Mouse (Mus musculus) mouse embryonic stem cell (cell line): ENCODE results near the gene Map7d2.
"Not testable (repeated sequence)": the region's sequence is repeated elsewhere in the genome, so short reads cannot be mapped to it uniquely, and the experiment has no call there.

Source experiments
- in situ Hi-C, 2 experiments: fragments of 300-500 bp; cut with MboI; formaldehyde crosslinking; loops; 1 replicate in 1 of 2; 3 replicates in 1 of 2; pipeline ENCODE4 v1.14.3; 2019 to 2020; ENCODE audit warnings: low sequenced_read_pairs in 2 of 2, low pct_unique_long_range_greater_than_20kb in 1 of 2, mixed read lengths in 1 of 2; ENCODE audit not compliant: unreplicated experiment in 1 of 2

Map7d2 gene

GRCm38 (mm10) chrX:159414130-159414828 is at the start of gene Map7d2:
Gene Map7d2, plus strand, starts transcription at chrX:159414572.
- in situ Hi-C loops = loop anchor here in 1 of 2 experiments (25.0 kb wide), 1 partner anchor 377 kb away; no protein-coding TSS in a partner anchor

GRCm38 (mm10) chrX:159371831-159372752 is 42.3 kb upstream of the Map7d2 start, which contains the start of gene Eif1ax:
Gene Eif1ax, plus strand, starts transcription at chrX:159372178.
- in situ Hi-C loops = no loop called here

GRCm38 (mm10) chrX:159372753-159373144 is 41.6 kb upstream of the Map7d2 start:
- in situ Hi-C loops = no loop called here

GRCm38 (mm10) chrX:159387105-159387504 is 27.3 kb upstream of the Map7d2 start:
- in situ Hi-C loops = no loop called here

GRCm38 (mm10) chrX:159388953-159389352 is 25.4 kb upstream of the Map7d2 start:
- in situ Hi-C loops = no loop called here

GRCm38 (mm10) chrX:159390347-159390962 is 23.9 kb upstream of the Map7d2 start:
- in situ Hi-C loops = no loop called here

- in situ Hi-C loops = no loop called here
These were observed 23.1 kb upstream of the Map7d2 start for GRCm38 (mm10) chrX:159391239-159391638.

- in situ Hi-C loops = loop anchor here in 1 of 2 experiments (25.0 kb wide), 1 partner anchor 372 kb away; no protein-coding TSS in a partner anchor
These were observed 5.1 kb upstream of the Map7d2 start for GRCm38 (mm10) chrX:159409253-159409652.

GRCm38 (mm10) chrX:159414829-159415673 is 679 bp downstream of the Map7d2 start:
- in situ Hi-C loops = loop anchor here in 1 of 2 experiments (25.0 kb wide), 1 partner anchor 378 kb away; no protein-coding TSS in a partner anchor

- in situ Hi-C loops = loop anchor here (25.0 kb wide), 2 partner anchors 332 to 532 kb away; no protein-coding TSS in a partner anchor
These were observed 16.1 kb downstream of the Map7d2 start for GRCm38 (mm10) chrX:159430507-159430906.

GRCm38 (mm10) chrX:159442128-159442527 is 27.8 kb downstream of the Map7d2 start:
- in situ Hi-C loops = loop anchor here (25.0 kb wide), 2 partner anchors 320 to 520 kb away; no protein-coding TSS in a partner anchor

GRCm38 (mm10) chrX:159447133-159447532 is 32.8 kb downstream of the Map7d2 start:
- in situ Hi-C loops = loop anchor here (25.0 kb wide), 2 partner anchors 315 to 515 kb away; no protein-coding TSS in a partner anchor

GRCm38 (mm10) chrX:159459006-159459654 is 44.8 kb downstream of the Map7d2 start:
- in situ Hi-C loops = no loop called here

- in situ Hi-C loops = no loop called here
These were observed 60.4 kb downstream of the Map7d2 start for GRCm38 (mm10) chrX:159474799-159475198.

- in situ Hi-C loops = not testable (repeated sequence)
These were observed 64.0 kb downstream of the Map7d2 start for GRCm38 (mm10) chrX:159478243-159478940.

GRCm38 (mm10) chrX:159484247-159484646 is 69.9 kb downstream of the Map7d2 start:
- in situ Hi-C loops = loop anchor here in 1 of 2 experiments (5.0 kb wide), 1 partner anchor 123 kb away; no protein-coding TSS in a partner anchor

- in situ Hi-C loops = no loop called here
These were observed 88.8 kb downstream of the Map7d2 start for GRCm38 (mm10) chrX:159503181-159503580.
